Mouse (Mus musculus) sigmoid colon, adult 10 weeks (tissue): ENCODE data around the gene Dync2li1. TPM values are rescaled to one million over a fixed set of nuclear protein-coding genes. Genes with fewer than 3 reads are reported as not detected.

Experiments
- polyA plus RNA-seq: library from polyadenylated mRNA; stranded (reverse); fragments of 350-450 nt; fragmentation: Illumina TruSeq; extraction: RNeasy Lipid Tissue Mini Kit (QIAGEN cat#74804); gene quantifications from one replicate; pipeline ENCODE4 v1.2.3, GENCODE M21; 2014; ENCODE audit warnings: low read depth, low replicate concordance

The Dync2li1 gene
- polyA plus RNA-seq, result 8.3 TPM

GRCm38 (mm10) chr17:84626276-84626856 lies at the start of gene Dync2li1:
Gene Dync2li1, plus strand, starts transcription at chr17:84626496.

GRCm38 (mm10) chr17:84675951-84676366 lies 49.7 kb downstream of the Dync2li1 start, which contains the start of gene Abcg8:
Gene Abcg8, plus strand, starts transcription at chr17:84676302.

GRCm38 (mm10) chr17:84682734-84683717 lies 56.7 kb downstream of the Dync2li1 start, which contains the start of gene Abcg5:
Gene Abcg5, minus strand, starts transcription at chr17:84683011.

Other genes starting within 250 kb of the Dync2li1 start
- 5.8 TPM for gene Thada, start 160.3 kb upstream of the Dync2li1 start, polyA plus RNA-seq
- gene Plekhh2, start 114.6 kb upstream of the Dync2li1 start, polyA plus RNA-seq, result 9.7 TPM
- gene Abcg8, start 49.8 kb downstream of the Dync2li1 start, polyA plus RNA-seq, result 1.7 TPM
- 7.4 TPM for gene Abcg5, start 56.5 kb downstream of the Dync2li1 start, polyA plus RNA-seq
- gene Lrpprc, start 164.3 kb downstream of the Dync2li1 start, polyA plus RNA-seq, result 32.2 TPM